Mouse (Mus musculus) spleen, adult 12 weeks (tissue): ENCODE results near the gene Bcl2a1a.
A peak's percentile ranks its signal among the peaks of the same experiment; 100 is the strongest.
"Not testable (repeated sequence)": the region's sequence is repeated elsewhere in the genome, so short reads cannot be mapped to it uniquely, and the experiment has no call there.

Experiments
- DNase-seq: peaks from one replicate; pipeline ENCODE4 v3.0.0; 2022; ENCODE audit warnings: low spot score

Gene Bcl2a1a

GRCm38 (mm10) chr9:88956670-88957153, at the start of gene Bcl2a1a:
Bcl2a1a (plus strand) TSS chr9:88956900.
- not testable (repeated sequence) for DNase-seq

GRCm38 (mm10) chr9:88916576-88916975, 40.1 kb upstream of the Bcl2a1a start:
- DNase-seq, result not testable (repeated sequence)

- DNase-seq, result not testable (repeated sequence)
Measured at GRCm38 (mm10) chr9:88938312-88938711, 18.4 kb upstream of the Bcl2a1a start.

- DNase-seq, result not testable (repeated sequence)
Measured at GRCm38 (mm10) chr9:88951466-88951865, 5.2 kb upstream of the Bcl2a1a start.

GRCm38 (mm10) chr9:88953151-88953550, 3.5 kb upstream of the Bcl2a1a start:
- peak; percentile 3 for DNase-seq

- DNase-seq, result not testable (repeated sequence)
Measured at GRCm38 (mm10) chr9:88955224-88955623, 1.5 kb upstream of the Bcl2a1a start.

GRCm38 (mm10) chr9:88956035-88956434, 665 bp upstream of the Bcl2a1a start:
- DNase-seq, result not testable (repeated sequence)

GRCm38 (mm10) chr9:88958891-88959290, 2.2 kb downstream of the Bcl2a1a start:
- no peak for DNase-seq

GRCm38 (mm10) chr9:88959981-88960380, 3.3 kb downstream of the Bcl2a1a start:
- DNase-seq, result not testable (repeated sequence)

GRCm38 (mm10) chr9:88966462-88966861, 9.8 kb downstream of the Bcl2a1a start:
- not testable (repeated sequence) for DNase-seq

GRCm38 (mm10) chr9:88969502-88969901, 12.8 kb downstream of the Bcl2a1a start:
- DNase-seq, result not testable (repeated sequence)

GRCm38 (mm10) chr9:88976875-88977274, 20.2 kb downstream of the Bcl2a1a start:
- DNase-seq, result not testable (repeated sequence)

GRCm38 (mm10) chr9:88979781-88980180, 23.1 kb downstream of the Bcl2a1a start:
- DNase-seq, result not testable (repeated sequence)

GRCm38 (mm10) chr9:89001541-89001940, 44.8 kb downstream of the Bcl2a1a start:
- DNase-seq, result not testable (repeated sequence)
